8 mouse cellular contexts compared by ENCODE assay signal in genomic region chr7:99267251-99267896, GRCm38 (mm10). TPM values are rescaled to one million over a fixed set of nuclear protein-coding genes. Genes with fewer than 3 reads are reported as not detected.
A peak's percentile ranks its signal among the peaks of the same experiment; 100 is the strongest.
DNase-seq lines count a peak whose midpoint lies in the region; ATAC-seq and TF ChIP-seq lines count a peak whose summit lies in the region.

TSS of gene Map6 (plus strand) at chr7:99267447.

- 2% methylated on average over 34 of the region's 34 CpGs for WGBS in hindbrain, embryonic 11.5 days
- WGBS in midbrain, embryonic 14.5 days = under 1% methylated on average over 34 of the region's 34 CpGs

- ATAC-seq in hindbrain, embryonic 11.5 days (ENCODE audit: low FRiP score) = peak; percentile 73
- ATAC-seq in midbrain, embryonic 14.5 days (ENCODE audit: low FRiP score, low TSS enrichment) = peak; percentile 79

- H3K4me1 ChIP-seq in ES-E14 (ENCODE audit: control insufficient read depth in 2 of 2, insufficient read depth in 2 of 2, low read length in 2 of 2, poor library complexity in 1 of 2) = peaks cover 3 to 20% of the 10 kb centered on the region in 2 experiments; a peak in 3 of 4 replicates
- peaks cover 6% of the 10 kb centered on the region; the same call in 1 of the 2 replicates for H3K4me1 ChIP-seq in cortical plate, adult 2 months (ENCODE audit: control insufficient read depth, insufficient read depth, low read length)
- peaks cover 7% of the 10 kb centered on the region for H3K4me1 ChIP-seq in hindbrain, embryonic 11.5 days (replicated peaks; ENCODE audit: control insufficient read depth, insufficient read depth, low read length)
- H3K4me1 ChIP-seq in midbrain, embryonic 14.5 days (ENCODE audit: control insufficient read depth, insufficient read depth, low read length) = peaks cover 30% of the 10 kb centered on the region

- peak within 1 kb of the TSS; percentile 97 for H3K4me2 ChIP-seq in hindbrain, embryonic 11.5 days (replicated peaks; ENCODE audit: low read depth, low read length)
- H3K4me2 ChIP-seq in midbrain, embryonic 14.5 days (ENCODE audit: low read length) = peak within 1 kb of the TSS; percentile 97

- peak; percentile 81 for TF ChIP-seq POLR2A in cortical plate, adult 2 months (IDR thresholded peaks at IDR 0.05; ENCODE audit: extremely low read depth, insufficient read depth, low read length)

- H3K36me3 ChIP-seq in ES-E14 (ENCODE audit: control insufficient read depth, insufficient read depth, low read length, poor library complexity, severe bottlenecking) = 0 out of 2 replicates have a peak, but pooled peaks cover 2% of the 10 kb centered on the region
- H3K36me3 ChIP-seq in hindbrain, embryonic 11.5 days (ENCODE audit: control insufficient read depth, insufficient read depth, low read length) = no peaks in the 10 kb centered on the region
- H3K36me3 ChIP-seq in midbrain, embryonic 14.5 days (ENCODE audit: control insufficient read depth, insufficient read depth, low read length) = 0 out of 2 replicates have a peak, but pooled peaks cover 4% of the 10 kb centered on the region

- TF ChIP-seq CTCF in cortical plate, adult 2 months (IDR thresholded peaks at IDR 0.05; ENCODE audit: extremely low read depth, insufficient read depth, low read length) = no peak

- peak within 1 kb of the TSS; percentile 57 to 60 for H3K4me3 ChIP-seq in ES-E14 (ENCODE audit: insufficient read depth in 1 of 2, low read depth in 1 of 2, low read length in 2 of 2, poor library complexity in 1 of 2, severe bottlenecking in 1 of 2)
- H3K4me3 ChIP-seq in cortical plate, adult 2 months (ENCODE audit: insufficient read depth, low read length) = peak within 1 kb of the TSS; percentile 98
- H3K4me3 ChIP-seq in hindbrain, embryonic 11.5 days (ENCODE audit: low read depth, low read length) = peak within 1 kb of the TSS; percentile 83
- peak within 1 kb of the TSS; percentile 84 for H3K4me3 ChIP-seq in midbrain, embryonic 14.5 days (replicated peaks; ENCODE audit: low read depth, low read length)

- intact Hi-C loops in left cerebral cortex, postnatal 4 days (cut with DNase I) = loop anchor here (5.0 kb wide), 1 partner anchor 90 kb away; no protein-coding TSS in a partner anchor

- no peak within 1 kb of the TSS for H3K27ac ChIP-seq in ES-E14 (ENCODE audit: insufficient read depth, low read depth, low read length, poor library complexity, severe bottlenecking)
- peak within 1 kb of the TSS; percentile 96 for H3K27ac ChIP-seq in cortical plate, adult 2 months (ENCODE audit: insufficient read depth, low read length)
- H3K27ac ChIP-seq in hindbrain, embryonic 11.5 days (ENCODE audit: low read depth, low read length) = peak within 1 kb of the TSS; percentile 86
- H3K27ac ChIP-seq in midbrain, embryonic 14.5 days (replicated peaks; ENCODE audit: low read depth, low read length) = peak within 1 kb of the TSS; percentile 98

- H3K9me3 ChIP-seq in ES-E14 (ENCODE audit: control insufficient read depth, insufficient read depth, low read depth, low read length) = no peaks in the 10 kb centered on the region
- no peaks in the 10 kb centered on the region for H3K9me3 ChIP-seq in hindbrain, embryonic 11.5 days (ENCODE audit: control insufficient read depth, low read length)
- H3K9me3 ChIP-seq in midbrain, embryonic 14.5 days (ENCODE audit: control insufficient read depth, low read length) = no peaks in the 10 kb centered on the region

- in situ Hi-C loops in ES-E14 (cut with MboI; ENCODE audit: low sequenced_read_pairs in 2 of 2, unreplicated experiment in 2 of 2) = no loop called here

- no peak for DNase-seq in adrenal gland, adult 8-10 months
- DNase-seq in adrenal gland, adult 2 months = no peak
- no peak for DNase-seq in ES-E14 (ENCODE audit: low read depth, low spot score)
- DNase-seq in hindbrain, embryonic 11.5 days (ENCODE audit: low spot score) = peak; percentile 73
- DNase-seq in left cerebral cortex, postnatal 4 days = peak; percentile 78
- DNase-seq in midbrain, embryonic 14.5 days = peak; percentile 91
- no peak for DNase-seq in yolk sac, embryonic 10.5 days (ENCODE audit: low spot score)

- H3K9ac ChIP-seq in ES-E14 (ENCODE audit: insufficient read depth, low read depth, low read length, poor library complexity, severe bottlenecking) = peak within 1 kb of the TSS; percentile 54; the same call in 1 of the 2 replicates
- peak within 1 kb of the TSS; percentile 68 for H3K9ac ChIP-seq in hindbrain, embryonic 11.5 days (ENCODE audit: low read depth, low read length)
- peak within 1 kb of the TSS; percentile 79 for H3K9ac ChIP-seq in midbrain, embryonic 14.5 days (replicated peaks; ENCODE audit: low read length)

- 0 out of 2 replicates have a peak, but pooled peaks cover 2% of the 10 kb centered on the region for H3K27me3 ChIP-seq in hindbrain, embryonic 11.5 days (ENCODE audit: control insufficient read depth, insufficient read depth, low read length)
- H3K27me3 ChIP-seq in midbrain, embryonic 14.5 days (ENCODE audit: control insufficient read depth, insufficient read depth, low read length) = no peaks in the 10 kb centered on the region

TF ChIP-seq in ES-E14, 5 proteins besides CTCF, POLR2A, EP300 and RAD21:
- peak; percentile 94 for TF ChIP-seq ZNF384 (IDR thresholded peaks at IDR 0.05; ENCODE audit: low read depth, low read length)
- no peak for TF ChIP-seq ZC3H11A (IDR thresholded peaks at IDR 0.05; ENCODE audit: borderline replicate concordance, low read depth, low read length)
- TF ChIP-seq CHD2 (IDR thresholded peaks at IDR 0.05; ENCODE audit: low read depth, low read length) = no peak
- no peak for TF ChIP-seq MAFK (IDR thresholded peaks at IDR 0.05; ENCODE audit: insufficient read depth, low read depth, low read length)
- TF ChIP-seq HCFC1 (IDR thresholded peaks at IDR 0.05; ENCODE audit: borderline replicate concordance, insufficient read depth, low read length) = no peak

RNA-seq across cellular contexts. Expression of gene Map6, which starts in this region (rescaled TPM):
- 10 to 100 TPM in 3 of 4 experiments, 1 to 10 TPM in 1; 8.6 to 14.1 (median 12.4) TPM for total RNA-seq in adrenal gland, adult 8-10 months (2022)
- 10 to 100 TPM in 1 of 2 experiments, 1 to 10 TPM in 1; 7.5 to 10.2 TPM for total RNA-seq in adrenal gland, adult 2 months (2021)
- 4.9 and 7.0 TPM in 2 replicates for polyA plus RNA-seq in adrenal gland, adult 2 months (2012; rRNA removed)
- total RNA-seq in ES-E14 (2012; rRNA removed) = 6.7 and 13.5 TPM in 2 replicates
- 94.8 and 96.4 TPM in 2 replicates for polyA plus RNA-seq in cortical plate, adult 2 months (2012; rRNA removed)
- 49.6 and 51.8 TPM in 2 replicates for polyA plus RNA-seq in hindbrain, embryonic 11.5 days (2014; fragmentation: Nextera tagmentation; extraction: Ambion mirVana)
- 100 to 1,000 TPM; 277 to 282 TPM for total RNA-seq in left cerebral cortex, postnatal 4 days (2021)
- polyA plus RNA-seq in midbrain, embryonic 14.5 days (2014; fragmentation: Nextera tagmentation; extraction: Ambion mirVana) = 94.4 and 102 TPM in 2 replicates

Comparison
In these comparisons a context has a peak if more than half of its experiments do, and no peak if none do; other contexts are left out.
1. RNA of gene Map6 (total RNA-seq): 277 to 282 TPM in left cerebral cortex, postnatal 4 days; 8.6 to 14.1 TPM in adrenal gland, adult 8-10 months, 6.7 to 13.5 TPM in ES-E14 and 7.5 to 10.2 TPM in adrenal gland, adult 2 months; every median in the first group is over 10 times any median in the second.
2. DNase-seq: peak in hindbrain, embryonic 11.5 days (single experiment), left cerebral cortex, postnatal 4 days (single experiment) and midbrain, embryonic 14.5 days (single experiment); none in adrenal gland, adult 8-10 months (single experiment), adrenal gland, adult 2 months (single experiment), ES-E14 (single experiment) and yolk sac, embryonic 10.5 days (single experiment).
3. Peak in every context shown above with its lines, with median percentiles within 50 percentile points of each other: H3K4me3 ChIP-seq and H3K9ac ChIP-seq.